Mouse (Mus musculus) kidney, adult 2 months (tissue): ENCODE results near the gene Tm7sf3.

Source experiments
- CTCF ChIP-seq: fragments of 200-500 bp; conservative IDR thresholded peaks from 2 replicates; pipeline ENCODE4 v1.5.1; 2011; ENCODE audit warnings: low read depth, mild to moderate bottlenecking, control low read depth, low read length, moderate library complexity, mixed read lengths; ENCODE audit not compliant: insufficient read depth, insufficient read length
- POLR2A ChIP-seq: fragments of 200-500 bp; IDR thresholded peaks from one replicate; pipeline ENCODE4 v1.6.1; 2011; ENCODE audit warnings: low read depth, low read length, control low read depth

GRCm38 (mm10) chr6:146628123-146628522, 14.5 kb downstream of the Tm7sf3 start:
- TF ChIP-seq POLR2A: no peak
- TF ChIP-seq CTCF: no peak
